Mouse (Mus musculus) heart, embryonic 12.5 days (tissue): ENCODE measurements around the gene Evc. TPM values are rescaled to one million over a fixed set of nuclear protein-coding genes. Genes with fewer than 3 reads are reported as not detected.

Experiments
- ATAC-seq: fragments of 200-750 bp; cut with Nextera tagmentation; 2 replicates; pipeline ENCODE4 v1.8.0; 2017; ENCODE audit warnings: moderate TSS enrichment, moderate library complexity; ENCODE audit not compliant: insufficient number of reproducible peaks, low FRiP score
- H3K27ac ChIP-seq: fragments of 300-500 bp; sonication (generic); 2 replicates; pipeline ENCODE4 v1.5.1; 2016; ENCODE audit warnings: mild to moderate bottlenecking, moderate library complexity; ENCODE audit not compliant: poor library complexity, severe bottlenecking
- H3K27me3 ChIP-seq: fragments of 300-500 bp; sonication (generic); replicated peaks from 2 replicates; pipeline ENCODE4 v1.6.1; 2016; ENCODE audit warnings: mild to moderate bottlenecking, moderate library complexity
- H3K36me3 ChIP-seq: fragments of 300-500 bp; sonication (generic); 2 replicates; pipeline ENCODE4 v1.6.1; 2016; ENCODE audit warnings: mild to moderate bottlenecking, moderate library complexity
- H3K4me1 ChIP-seq: fragments of 300-500 bp; sonication (generic); replicated peaks from 2 replicates; pipeline ENCODE4 v1.6.1; 2016; ENCODE audit warnings: mild to moderate bottlenecking
- H3K4me2 ChIP-seq: fragments of 300-500 bp; sonication (generic); 2 replicates; pipeline ENCODE4 v1.6.1; 2016; ENCODE audit warnings: mild to moderate bottlenecking, moderate library complexity
- H3K4me3 ChIP-seq: fragments of 300-500 bp; sonication (generic); 2 replicates; pipeline ENCODE4 v1.5.1; 2016; ENCODE audit warnings: mild to moderate bottlenecking
- H3K9ac ChIP-seq: fragments of 300-500 bp; sonication (generic); 2 replicates; pipeline ENCODE4 v1.6.1; 2016; ENCODE audit warnings: mild to moderate bottlenecking, moderate library complexity
- H3K9me3 ChIP-seq: fragments of 300-500 bp; sonication (generic); replicated peaks from 2 replicates; pipeline ENCODE4 v1.6.1; 2016; ENCODE audit warnings: mild to moderate bottlenecking, moderate library complexity
- WGBS: fragments of 180-500 bp; shearing (Covaris S2); methylation state at CpG from one replicate; pipeline ENCODE4 v1.1.7; 2016; 5-methylcytosine and 5-hydroxymethylcytosine counted together
- polyA plus RNA-seq: library from polyadenylated mRNA; unstranded; fragments of >200 nt; fragmentation: Nextera tagmentation; extraction: Ambion mirVana; gene quantifications from 2 replicates; pipeline ENCODE4 v1.2.1, GENCODE M21; 2016

Evc gene
- polyA plus RNA-seq, 1 experiment from 2014 or later, result 7.9 TPM

DNA sequence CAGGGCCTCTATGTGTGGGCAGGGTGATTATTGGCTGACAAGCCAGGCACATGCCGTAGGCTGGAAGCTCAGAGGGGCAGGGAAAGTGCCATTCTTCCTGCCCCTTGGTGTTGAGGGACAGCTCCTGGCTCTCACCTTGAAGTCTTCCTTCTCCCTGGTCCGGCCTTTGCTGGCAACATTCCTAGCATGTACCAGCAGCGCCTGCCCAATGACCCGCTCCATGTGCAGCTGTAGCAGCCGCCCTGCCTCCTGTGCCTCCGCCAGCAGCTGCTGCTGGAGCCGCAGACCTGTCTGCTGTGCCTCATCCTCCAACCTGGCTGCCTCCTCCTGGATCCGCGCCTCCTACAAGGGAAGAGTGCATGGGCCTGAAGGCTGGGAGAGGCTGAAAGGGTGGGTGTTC lies 26.7 kb downstream of the Evc start:
- ATAC-seq, result no peak
- peaks cover 3% of the 10 kb centered on the region for H3K9me3 ChIP-seq
- 73% methylated on average over 9 of the region's 9 CpGs for WGBS
- H3K4me3 ChIP-seq, result no peak overlapping the region
- no peak overlapping the region for H3K27ac ChIP-seq
- H3K36me3 ChIP-seq, result peaks cover 13% of the 10 kb centered on the region
- H3K4me1 ChIP-seq, result no peaks in the 10 kb centered on the region
- no peaks in the 10 kb centered on the region for H3K27me3 ChIP-seq
- H3K4me2 ChIP-seq, result no peak overlapping the region
- H3K9ac ChIP-seq, result no peak overlapping the region

DNA sequence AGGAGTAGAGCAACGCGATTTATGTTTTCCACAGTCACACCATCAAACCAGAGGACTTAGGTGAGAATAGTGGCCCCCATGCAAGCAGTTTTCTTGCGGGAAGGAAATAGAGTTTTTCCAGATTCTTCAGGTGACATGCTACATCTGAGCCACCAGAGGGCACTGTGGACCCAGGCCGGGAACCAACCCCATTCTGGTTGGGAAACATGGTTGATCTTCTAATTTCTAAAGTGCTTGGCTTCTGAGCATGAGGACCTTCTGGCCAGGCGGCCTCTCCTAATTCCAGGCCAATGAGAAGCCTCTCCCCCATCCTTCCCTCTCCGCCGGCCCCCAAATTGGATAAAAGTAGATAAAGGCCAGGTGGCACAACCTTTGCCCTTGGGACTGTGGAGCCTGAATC lies 38.3 kb downstream of the Evc start:
- no peak for ATAC-seq
- Histone ChIP-seq H3K27ac (no peak overlapping the region), H3K9ac (no peak overlapping the region), H3K9me3 (no peaks in the 10 kb centered on the region), H3K4me1 (no peaks in the 10 kb centered on the region), H3K36me3 (no peaks in the 10 kb centered on the region), H3K4me2 (no peak overlapping the region), H3K4me3 (no peak overlapping the region), H3K27me3 (no peaks in the 10 kb centered on the region)
- WGBS, result 24% methylated on average over 7 of the region's 7 CpGs

DNA sequence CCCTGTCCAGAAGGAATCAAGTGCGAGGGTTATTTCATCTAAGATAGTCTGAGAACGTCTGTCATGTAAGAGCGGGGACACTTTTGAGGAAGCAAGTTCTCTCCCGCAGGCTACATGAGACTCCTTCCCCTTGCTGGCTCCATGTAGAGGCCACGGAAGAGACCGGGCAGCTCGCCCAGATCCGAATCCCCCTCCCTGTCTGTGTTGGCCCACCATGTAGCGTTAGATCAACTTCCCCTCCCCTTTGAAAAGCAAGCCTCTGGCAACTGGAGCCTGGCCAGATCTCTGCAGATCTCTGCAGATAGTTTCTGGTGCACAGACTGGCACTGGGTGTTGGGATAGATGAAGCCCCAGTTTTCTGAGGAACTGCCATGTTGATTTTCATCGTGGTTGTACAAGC lies 40.0 kb downstream of the Evc start:
- Histone ChIP-seq H3K27me3 (no peaks in the 10 kb centered on the region), H3K4me1 (no peaks in the 10 kb centered on the region), H3K36me3 (no peaks in the 10 kb centered on the region), H3K9me3 (no peaks in the 10 kb centered on the region), H3K4me3 (no peak overlapping the region), H3K9ac (no peak overlapping the region), H3K4me2 (no peak overlapping the region), H3K27ac (no peak overlapping the region)
- no peak for ATAC-seq
- 72% methylated on average over 10 of the region's 10 CpGs for WGBS

DNA sequence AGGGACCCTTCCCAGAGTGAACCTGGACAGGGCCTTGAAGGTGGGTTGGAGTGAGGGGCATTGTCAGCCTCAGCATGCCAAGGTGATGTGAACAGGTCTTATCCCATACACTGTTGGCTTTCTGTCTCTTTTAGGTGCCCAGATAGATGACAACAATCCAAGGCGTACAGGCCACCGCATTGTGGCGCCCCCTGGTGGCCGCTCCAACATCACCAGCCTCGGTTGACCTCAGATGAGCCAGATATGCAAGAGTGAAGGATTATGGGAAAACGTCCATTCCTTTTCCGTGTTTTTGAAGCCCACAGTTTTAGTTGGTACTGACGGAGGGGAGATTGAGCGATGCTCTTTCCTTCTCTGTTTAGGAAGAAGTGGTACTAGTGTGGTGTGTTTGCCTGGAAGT lies 45.7 kb downstream of the Evc start:
- no peaks in the 10 kb centered on the region for H3K4me1 ChIP-seq
- H3K36me3 ChIP-seq, result no peaks in the 10 kb centered on the region
- WGBS, result 55% methylated on average over 9 of the region's 9 CpGs
- no peaks in the 10 kb centered on the region for H3K27me3 ChIP-seq
- H3K27ac ChIP-seq, result no peak overlapping the region
- ATAC-seq, result no peak
- H3K9me3 ChIP-seq, result no peaks in the 10 kb centered on the region
- H3K9ac ChIP-seq, result no peak overlapping the region
- no peak overlapping the region for H3K4me3 ChIP-seq
- no peak overlapping the region for H3K4me2 ChIP-seq

DNA sequence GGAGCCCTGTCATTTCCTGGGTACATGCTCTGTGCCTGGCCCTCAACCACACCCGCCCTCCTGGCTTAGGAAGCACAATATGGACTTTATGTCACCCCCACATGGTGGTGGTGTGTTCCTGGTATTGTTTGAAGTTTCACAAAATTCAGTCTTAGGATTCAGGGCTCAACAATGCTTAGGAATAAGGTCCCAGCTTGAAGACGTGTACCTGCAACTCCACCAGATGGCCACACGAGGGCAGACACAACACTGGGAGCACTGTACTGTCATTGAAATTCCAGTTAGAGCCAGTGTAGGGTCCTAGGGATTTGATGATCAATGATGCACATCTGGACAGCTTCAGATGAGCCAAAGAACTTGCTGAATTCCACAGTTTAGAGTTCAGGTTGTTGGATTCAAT lies 47.5 kb downstream of the Evc start:
- Histone ChIP-seq H3K4me3 (no peak overlapping the region), H3K4me2 (no peak overlapping the region), H3K27me3 (no peaks in the 10 kb centered on the region), H3K36me3 (no peaks in the 10 kb centered on the region), H3K4me1 (no peaks in the 10 kb centered on the region), H3K9ac (no peak overlapping the region), H3K9me3 (no peaks in the 10 kb centered on the region), H3K27ac (no peak overlapping the region)
- 21% methylated on average over 3 of the region's 3 CpGs for WGBS
- ATAC-seq, result no peak

DNA sequence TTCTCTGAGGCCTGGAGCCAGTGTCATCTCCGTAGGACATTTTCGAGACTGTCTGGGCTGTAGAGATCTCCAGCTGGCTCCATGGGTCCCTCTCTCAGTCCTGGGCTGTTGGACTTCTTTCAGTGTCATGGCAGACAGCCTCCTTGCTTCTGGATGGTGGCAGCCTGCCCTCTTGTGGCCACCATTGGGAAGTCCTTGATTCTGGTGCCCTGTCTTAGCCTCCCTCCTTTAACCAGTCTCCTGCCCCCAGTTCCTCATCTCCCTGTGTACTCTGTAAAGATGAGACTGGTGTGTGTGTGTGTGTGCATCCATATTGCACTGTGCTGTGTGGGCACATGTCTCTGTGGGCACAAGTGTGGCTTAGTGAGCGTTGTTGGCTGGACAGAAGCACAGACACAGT lies 48.3 kb downstream of the Evc start:
- Histone ChIP-seq H3K27ac (no peak overlapping the region), H3K9me3 (no peaks in the 10 kb centered on the region), H3K27me3 (no peaks in the 10 kb centered on the region), H3K36me3 (no peaks in the 10 kb centered on the region), H3K9ac (no peak overlapping the region), H3K4me3 (no peak overlapping the region), H3K4me1 (no peaks in the 10 kb centered on the region), H3K4me2 (no peak overlapping the region)
- 63% methylated on average over 3 of the region's 3 CpGs for WGBS
- no peak for ATAC-seq

DNA sequence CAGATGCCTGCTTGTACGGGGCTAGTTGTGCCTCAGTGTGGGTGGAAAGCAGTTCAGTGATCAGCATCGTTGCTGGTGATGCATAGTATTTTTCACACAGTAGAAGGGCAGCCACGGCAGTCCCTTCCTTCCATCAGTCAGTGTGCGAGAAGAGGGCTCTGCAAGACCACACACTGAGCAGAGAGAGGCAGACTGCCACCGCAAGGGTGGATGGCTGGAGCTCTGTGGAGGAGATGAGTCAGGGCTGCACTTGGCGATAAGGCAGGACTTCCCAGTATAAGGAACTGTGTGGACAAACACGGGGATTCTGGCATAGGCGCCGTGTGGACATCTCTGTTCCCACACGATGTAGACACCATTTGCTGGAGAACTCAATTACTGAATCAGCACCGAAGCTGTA lies 55.7 kb downstream of the Evc start:
- H3K27ac ChIP-seq, result no peak overlapping the region
- H3K4me2 ChIP-seq, result no peak overlapping the region
- peaks cover 10% of the 10 kb centered on the region; the same call in 1 of the 2 replicates for H3K36me3 ChIP-seq
- no peak overlapping the region for H3K4me3 ChIP-seq
- H3K9me3 ChIP-seq, result no peaks in the 10 kb centered on the region
- no peaks in the 10 kb centered on the region for H3K4me1 ChIP-seq
- no peaks in the 10 kb centered on the region for H3K27me3 ChIP-seq
- 84% methylated on average over 11 of the region's 11 CpGs for WGBS
- ATAC-seq, result no peak
- H3K9ac ChIP-seq, result no peak overlapping the region

DNA sequence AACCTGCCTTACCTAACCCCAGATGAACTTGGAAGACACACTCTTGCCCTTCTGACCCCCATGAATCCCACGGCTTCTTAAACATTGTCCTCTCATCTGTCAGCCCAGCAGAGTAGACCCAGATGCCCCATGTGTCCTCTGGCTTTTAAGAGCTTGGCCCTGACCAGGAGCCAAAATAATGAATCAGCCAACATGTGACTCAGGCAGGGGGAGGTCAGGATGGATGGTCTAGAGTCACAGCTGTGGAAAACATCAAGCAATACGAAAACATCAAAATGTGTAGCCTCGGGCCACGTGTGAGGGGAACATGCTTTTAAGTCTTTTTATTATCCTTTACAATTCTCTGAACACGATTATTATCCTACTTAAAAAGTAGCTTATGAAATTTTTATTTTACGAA lies 72.9 kb downstream of the Evc start:
- Histone ChIP-seq H3K9me3 (no peaks in the 10 kb centered on the region), H3K9ac (no peak overlapping the region), H3K27me3 (no peaks in the 10 kb centered on the region), H3K4me1 (no peaks in the 10 kb centered on the region), H3K4me3 (no peak overlapping the region), H3K4me2 (no peak overlapping the region), H3K36me3 (peaks cover 4% of the 10 kb centered on the region; the same call in 1 of the 2 replicates), H3K27ac (no peak overlapping the region)
- no peak for ATAC-seq
- WGBS, result 65% methylated on average over 6 of the region's 6 CpGs

DNA sequence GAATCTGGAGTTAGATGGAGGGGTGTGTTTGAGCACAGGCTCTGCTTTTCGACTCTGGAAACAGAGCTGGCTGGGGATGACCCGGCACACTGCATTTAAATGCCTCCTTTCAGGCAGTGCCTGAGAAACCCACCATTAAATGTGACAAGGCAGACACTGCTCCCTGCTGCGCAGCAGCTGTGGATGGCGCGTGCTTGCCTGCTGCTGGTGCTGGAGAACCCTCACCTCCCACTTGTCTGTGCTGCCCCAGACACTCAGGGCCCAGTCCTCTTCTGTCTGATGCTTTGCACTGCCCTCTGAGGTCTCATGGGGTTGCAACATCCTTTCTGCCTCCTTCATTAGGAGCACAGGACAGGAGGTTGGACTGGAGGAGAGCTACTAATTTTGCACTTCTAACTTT lies 75.0 kb downstream of the Evc start:
- no peak overlapping the region for H3K4me2 ChIP-seq
- H3K4me1 ChIP-seq, result 0 out of 2 replicates have a peak, but pooled peaks cover 2% of the 10 kb centered on the region
- 60% methylated on average over 5 of the region's 5 CpGs for WGBS
- H3K9ac ChIP-seq, result no peak overlapping the region
- H3K36me3 ChIP-seq, result peaks cover 4% of the 10 kb centered on the region; the same call in 1 of the 2 replicates
- no peak overlapping the region for H3K4me3 ChIP-seq
- no peak for ATAC-seq
- no peaks in the 10 kb centered on the region for H3K9me3 ChIP-seq
- H3K27me3 ChIP-seq, result no peaks in the 10 kb centered on the region
- H3K27ac ChIP-seq, result no peak overlapping the region

DNA sequence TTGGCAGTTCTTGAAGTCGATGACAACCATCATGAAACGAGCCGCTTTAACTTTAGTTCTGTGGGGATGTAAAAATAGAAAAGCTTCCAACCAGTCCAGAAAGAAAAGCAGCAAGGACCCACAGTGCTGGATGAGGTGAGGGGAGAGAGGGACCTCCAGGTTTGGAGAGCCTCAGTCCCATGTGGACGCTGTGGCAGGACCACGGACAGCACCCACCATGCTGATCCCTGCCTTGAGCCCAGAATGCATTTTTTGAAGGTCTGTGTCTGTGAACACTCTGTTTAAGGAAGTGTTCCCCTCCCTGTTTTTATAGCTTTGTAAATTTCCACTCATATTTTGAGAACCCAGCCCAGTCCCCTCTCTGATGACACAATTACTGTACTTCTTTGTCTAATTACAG lies 79.5 kb downstream of the Evc start:
- Histone ChIP-seq H3K27me3 (no peaks in the 10 kb centered on the region), H3K4me3 (no peak overlapping the region), H3K4me2 (no peak overlapping the region), H3K4me1 (0 out of 2 replicates have a peak, but pooled peaks cover 2% of the 10 kb centered on the region), H3K9me3 (no peaks in the 10 kb centered on the region), H3K9ac (no peak overlapping the region), H3K27ac (no peak overlapping the region), H3K36me3 (no peaks in the 10 kb centered on the region)
- no peak for ATAC-seq
- WGBS, result 39% methylated on average over 5 of the region's 5 CpGs

DNA sequence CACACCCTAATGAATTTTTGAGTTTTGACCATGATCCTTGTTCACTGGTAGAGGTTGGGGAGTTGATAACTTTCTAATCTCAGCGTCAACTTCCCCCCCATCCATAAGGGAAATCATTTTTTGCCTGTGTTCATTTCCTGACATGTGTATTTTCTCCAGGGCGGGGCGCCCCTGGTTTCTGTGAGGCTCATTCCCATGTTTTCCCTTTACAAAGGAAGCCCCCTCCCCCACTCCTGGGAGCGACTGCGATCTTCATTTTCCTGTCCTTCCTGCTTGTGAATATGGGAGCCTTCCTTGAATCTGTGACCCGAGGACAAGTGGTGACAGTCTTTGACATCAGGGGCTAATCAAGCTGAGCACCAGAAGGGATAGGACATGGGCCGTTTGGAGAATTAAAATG lies 79.9 kb downstream of the Evc start:
- WGBS, result 55% methylated on average over 7 of the region's 7 CpGs
- no peak for ATAC-seq
- Histone ChIP-seq H3K4me3 (no peak overlapping the region), H3K27ac (no peak overlapping the region), H3K9me3 (no peaks in the 10 kb centered on the region), H3K9ac (no peak overlapping the region), H3K27me3 (no peaks in the 10 kb centered on the region), H3K4me1 (0 out of 2 replicates have a peak, but pooled peaks cover 2% of the 10 kb centered on the region), H3K4me2 (no peak overlapping the region), H3K36me3 (no peaks in the 10 kb centered on the region)

DNA sequence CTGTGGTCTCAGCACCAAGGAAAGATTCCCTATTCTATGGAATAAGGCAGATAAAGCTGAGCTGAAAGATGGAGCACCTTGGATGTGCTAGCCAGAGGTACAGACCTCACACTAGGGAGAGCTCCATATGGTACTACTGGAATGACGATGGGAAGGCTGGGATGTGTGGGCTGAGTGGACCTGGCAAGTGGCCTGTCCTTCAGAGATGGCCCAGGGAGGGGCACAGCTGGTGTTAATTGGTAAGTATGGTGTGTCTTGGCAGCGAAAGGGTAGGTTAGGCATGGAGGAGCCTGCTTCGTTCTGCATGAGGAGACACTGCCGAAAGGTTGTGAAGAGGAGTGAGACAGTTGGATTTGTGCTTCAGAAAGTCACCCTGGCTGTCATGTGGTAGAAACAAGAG lies 82.2 kb downstream of the Evc start:
- WGBS, result 75% methylated on average over 4 of the region's 4 CpGs
- Histone ChIP-seq H3K9ac (no peak overlapping the region), H3K27ac (no peak overlapping the region), H3K36me3 (no peaks in the 10 kb centered on the region), H3K4me3 (no peak overlapping the region), H3K4me1 (0 out of 2 replicates have a peak, but pooled peaks cover 2% of the 10 kb centered on the region), H3K4me2 (no peak overlapping the region), H3K9me3 (no peaks in the 10 kb centered on the region), H3K27me3 (no peaks in the 10 kb centered on the region)
- no peak for ATAC-seq
